Mouse (Mus musculus) brain, embryonic 14.5 days (tissue): ENCODE measurements at regions not wholly inside any gene's neighbourhood (a gene's known extent, or its start where the extent isn't known, plus 50 kb on each side); places are given as distances from the start of the nearest gene placed in this dataset.
A peak's percentile ranks its signal among the peaks of the same experiment; 100 is the strongest.

Source experiments
- CTCF ChIP-seq: fragments of 200-500 bp; IDR thresholded peaks from 2 replicates; pipeline ENCODE4 v1.5.1; 2012; ENCODE audit warnings: inconsistent platforms, mild to moderate bottlenecking, moderate library complexity, borderline replicate concordance; ENCODE audit not compliant: insufficient read depth, insufficient read length; ENCODE audit errors: extremely low read depth
- POLR2A ChIP-seq: fragments of 200-500 bp; IDR thresholded peaks from 2 replicates; pipeline ENCODE4 v1.6.1; 2012; ENCODE audit warnings: mild to moderate bottlenecking, inconsistent platforms, borderline replicate concordance; ENCODE audit not compliant: poor library complexity, insufficient read depth, insufficient read length, severe bottlenecking; ENCODE audit errors: extremely low read depth

DNA sequence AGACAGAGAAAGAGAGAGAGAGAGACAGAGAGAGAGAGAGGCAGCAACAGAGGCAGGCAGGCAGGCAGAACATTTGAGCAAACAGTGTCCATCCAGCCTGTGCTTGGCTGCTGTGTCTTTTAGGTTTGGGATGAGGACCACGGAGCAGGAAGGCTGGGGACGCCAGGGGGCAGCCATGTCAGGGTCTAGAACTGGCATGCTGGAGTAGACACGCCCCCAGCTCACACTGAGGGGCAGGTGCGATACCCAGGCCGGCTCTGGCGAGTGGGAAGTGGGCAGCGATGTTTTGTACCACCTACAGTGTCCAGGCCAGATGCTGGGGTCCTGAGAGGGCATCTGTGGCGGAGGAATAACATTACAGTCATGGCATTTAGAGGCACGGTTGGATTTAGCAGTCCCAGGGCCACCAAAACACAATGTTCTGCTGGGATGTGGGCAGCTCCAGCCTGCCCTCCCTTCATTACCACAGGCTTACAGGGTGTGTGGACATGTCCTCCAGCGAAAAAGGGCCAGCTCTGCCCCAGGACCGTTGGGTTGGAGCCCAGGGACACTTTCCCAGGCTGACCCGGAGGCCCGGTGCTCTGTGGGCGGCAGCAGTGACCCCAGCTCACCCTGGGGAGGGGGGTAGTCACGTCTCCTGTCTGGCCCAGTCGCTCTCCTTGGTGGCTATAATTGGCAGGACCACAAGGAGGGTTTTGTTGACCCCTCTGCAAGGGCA is 230.3 kb upstream of the Rtl1 start:
- TF ChIP-seq CTCF: peak; percentile 62
- TF ChIP-seq POLR2A: no peak
